Mouse (Mus musculus) small intestine, adult 2 months (tissue): ENCODE measurements around the gene Fam110c.

Experiments
- CTCF ChIP-seq: fragments of 200-500 bp; IDR thresholded peaks from 2 replicates; pipeline ENCODE4 v1.5.1; 2012; ENCODE audit warnings: low read depth, mild to moderate bottlenecking, control low read depth, inconsistent platforms, low read length, moderate library complexity, mixed read lengths; ENCODE audit not compliant: insufficient replicate concordance, insufficient read length; ENCODE audit errors: extremely low read depth
- POLR2A ChIP-seq: fragments of 200-500 bp; IDR thresholded peaks from 2 replicates; pipeline ENCODE4 v1.6.1; 2012; ENCODE audit warnings: low read depth, mild to moderate bottlenecking, control low read depth, inconsistent platforms, low read length, moderate library complexity

GRCm38 (mm10) chr12:31122892-31123622, 49.4 kb downstream of the Fam110c start:
- TF ChIP-seq POLR2A (no peak), CTCF (no peak)
